Mouse (Mus musculus): ENCODE measurements around the gene Il17re.

GRCm38 (mm10) chr6:113419199-113419587, 39.1 kb upstream of the Il17re start, which contains the start of gene Rpusd3:
- TF ChIP-seq CTCF (IDR thresholded peaks at IDR 0.05) (0 out of 2 replicates have a peak, but pooled peaks have one; percentile 5), EP300 (IDR thresholded peaks at IDR 0.05) (no peak)
